Mouse (Mus musculus): ENCODE results near the gene Ano1.

Ano1 gene

DNA sequence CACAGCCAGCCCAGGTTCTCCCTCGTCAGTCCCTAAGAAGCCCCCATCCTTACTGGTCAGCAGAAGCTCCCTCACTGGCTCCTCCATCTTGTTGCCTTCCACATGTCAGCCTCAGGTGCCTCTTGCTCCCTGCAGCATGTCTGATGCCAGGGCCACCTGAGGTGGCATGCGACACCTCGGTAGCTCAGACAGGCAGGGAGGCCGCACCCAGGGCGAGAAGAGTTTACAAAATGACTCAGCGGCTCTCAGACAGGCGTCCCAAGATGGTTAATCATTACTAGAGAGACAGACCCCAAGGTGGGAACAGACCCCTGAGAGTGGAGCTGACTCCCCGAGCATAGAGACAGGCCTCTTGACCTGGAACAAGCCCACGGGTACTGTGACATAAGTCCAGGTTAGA, at the start of gene Ano1:
Gene Ano1 (minus strand): TSS at position 142 of the 400 bp plus-strand sequence.
- no peak for DNase-seq

- DNase-seq = peak; percentile 26
Observed at GRCm38 (mm10) chr7:144798471-144798870, 46.7 kb upstream of the Ano1 start.

- DNase-seq = no peak
Observed at GRCm38 (mm10) chr7:144796986-144797735, 45.4 kb upstream of the Ano1 start.

DNA sequence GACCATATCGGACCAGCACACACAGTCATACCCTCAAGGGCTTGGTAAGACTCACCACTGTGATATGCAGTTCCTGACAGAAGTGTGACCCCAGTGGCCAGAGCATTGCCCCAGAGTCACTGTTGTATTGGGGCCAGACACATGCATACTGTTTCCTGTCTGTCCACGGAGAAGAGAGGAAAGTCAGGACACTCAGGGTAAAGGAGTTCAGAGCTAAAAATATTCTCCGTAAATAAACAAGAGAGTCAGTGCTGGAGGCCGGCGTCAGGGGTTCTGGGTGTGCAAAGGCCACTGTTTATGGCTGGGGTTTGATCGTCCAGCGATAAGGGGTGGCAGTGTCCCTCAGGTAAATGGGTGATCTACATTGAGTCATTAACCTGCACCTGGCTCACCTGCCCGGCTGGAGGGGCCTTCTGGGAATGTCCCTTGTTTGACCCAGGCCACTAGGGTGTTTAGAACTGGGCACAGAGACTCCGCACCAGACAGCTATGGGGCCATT, 44.3 kb upstream of the Ano1 start:
- peak; percentile 13 for DNase-seq

GRCm38 (mm10) chr7:144793296-144793695, 41.5 kb upstream of the Ano1 start:
- DNase-seq = peak; percentile 86

- DNase-seq = no peak
Observed at GRCm38 (mm10) chr7:144791426-144791825, 39.7 kb upstream of the Ano1 start.

DNA sequence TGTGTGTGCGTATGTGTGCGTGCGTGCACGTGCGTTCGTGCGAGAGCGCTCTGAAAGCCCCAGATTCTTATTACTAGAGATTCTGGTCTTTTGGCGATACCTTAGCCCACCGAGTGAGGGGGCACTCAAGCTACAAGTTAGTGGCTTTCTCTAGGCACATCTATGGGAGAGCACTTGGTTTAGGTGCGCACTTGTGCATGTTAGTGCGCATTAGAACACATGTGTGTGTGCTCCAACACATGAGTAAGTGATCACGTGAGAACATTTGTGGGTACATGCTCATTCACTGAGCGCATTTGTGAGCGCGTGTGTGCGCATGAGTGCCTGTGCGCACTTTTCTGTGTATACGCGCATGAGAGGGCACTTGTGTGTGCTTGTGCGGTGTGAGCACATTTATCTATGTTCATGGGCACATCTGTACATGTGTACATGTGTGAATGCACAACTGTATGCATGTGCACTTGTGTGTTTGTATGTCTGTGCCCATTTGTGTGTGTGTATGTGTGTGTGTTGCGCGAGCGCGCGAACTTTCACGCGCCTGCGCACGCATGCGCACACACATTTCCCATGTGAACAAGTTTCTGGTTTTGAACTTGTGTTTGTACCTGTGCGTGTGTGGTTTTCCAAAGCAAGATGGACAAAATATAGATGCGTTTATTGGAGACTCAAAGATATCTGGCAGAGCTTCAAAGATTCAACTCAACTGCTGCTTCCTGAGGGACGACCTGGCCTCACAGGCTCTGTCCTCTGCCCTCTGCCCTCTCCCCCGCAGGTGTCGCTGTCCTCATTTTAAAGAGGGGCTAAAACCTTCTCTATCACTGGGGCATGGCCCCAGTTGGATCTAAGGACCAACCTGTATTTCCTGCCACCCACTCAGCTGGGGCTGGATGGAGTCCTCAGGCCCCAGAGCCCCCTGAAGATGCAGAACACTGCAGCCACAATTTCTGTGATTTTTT, 38.1 kb upstream of the Ano1 start:
- no peak for DNase-seq

DNA sequence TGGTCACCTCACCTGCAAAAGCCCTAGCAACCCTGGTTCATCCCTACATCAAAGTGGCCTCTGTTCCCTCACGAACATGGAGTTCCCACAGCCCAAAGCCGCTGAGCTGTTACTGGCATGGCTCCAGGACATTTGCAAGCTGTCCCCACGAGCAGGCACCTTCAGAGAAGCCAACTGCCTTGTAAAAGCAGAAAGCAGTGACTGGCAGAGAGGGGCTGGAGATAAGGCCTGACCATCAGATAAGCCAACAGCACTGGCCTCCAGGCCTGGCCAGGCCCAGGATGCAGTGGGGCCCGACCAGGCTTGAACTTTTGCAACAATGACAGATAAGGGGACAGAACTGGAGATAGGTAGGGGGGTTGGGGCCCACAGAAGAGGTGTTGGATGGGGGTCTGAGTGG, 36.9 kb upstream of the Ano1 start:
- no peak for DNase-seq

GRCm38 (mm10) chr7:144787501-144787900, 35.7 kb upstream of the Ano1 start:
- no peak for DNase-seq

- no peak for DNase-seq
Observed at GRCm38 (mm10) chr7:144786571-144786970, 34.8 kb upstream of the Ano1 start.

DNA sequence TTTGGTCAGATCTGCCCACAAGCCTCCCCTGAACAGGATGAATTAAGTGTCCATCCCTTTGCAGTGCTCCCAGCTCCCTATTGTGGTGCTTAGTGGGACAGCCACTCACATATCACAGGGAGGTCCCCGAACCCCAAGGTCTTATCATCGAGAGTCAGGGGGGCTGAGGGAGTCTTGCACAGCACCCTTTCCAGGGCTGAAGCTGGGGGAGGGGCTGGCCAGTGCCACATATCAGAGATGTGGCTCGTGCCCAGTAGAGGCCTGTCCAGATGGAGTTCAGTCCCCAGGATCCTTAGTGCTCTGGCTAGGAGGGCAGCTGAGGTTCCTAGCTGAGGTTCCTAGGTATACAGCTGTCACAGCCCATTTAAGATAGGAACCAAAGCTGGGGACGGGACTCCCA, 32.4 kb upstream of the Ano1 start:
- DNase-seq = no peak

DNA sequence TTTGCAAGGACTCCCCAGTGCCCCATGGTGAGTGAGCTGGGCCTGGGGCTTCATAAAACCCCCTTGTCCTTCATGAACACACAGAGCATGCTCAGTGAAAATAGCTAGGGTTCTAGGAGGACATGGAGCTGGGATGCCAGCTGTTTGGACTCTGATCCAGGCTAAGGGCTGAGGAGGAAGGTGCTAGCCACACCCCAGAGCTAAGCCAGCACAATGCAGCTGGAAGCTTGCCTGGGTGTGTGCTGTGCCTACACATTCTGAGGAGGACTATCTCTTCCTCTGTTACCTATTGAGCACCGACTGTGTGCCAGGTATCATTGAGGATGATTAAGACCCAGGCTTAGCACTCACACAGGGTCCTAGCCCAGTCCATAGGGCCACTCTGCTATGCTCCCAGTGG, 30.6 kb upstream of the Ano1 start:
- no peak for DNase-seq

- peak; percentile 41 for DNase-seq
Observed at GRCm38 (mm10) chr7:144781337-144781736, 29.6 kb upstream of the Ano1 start.

DNA sequence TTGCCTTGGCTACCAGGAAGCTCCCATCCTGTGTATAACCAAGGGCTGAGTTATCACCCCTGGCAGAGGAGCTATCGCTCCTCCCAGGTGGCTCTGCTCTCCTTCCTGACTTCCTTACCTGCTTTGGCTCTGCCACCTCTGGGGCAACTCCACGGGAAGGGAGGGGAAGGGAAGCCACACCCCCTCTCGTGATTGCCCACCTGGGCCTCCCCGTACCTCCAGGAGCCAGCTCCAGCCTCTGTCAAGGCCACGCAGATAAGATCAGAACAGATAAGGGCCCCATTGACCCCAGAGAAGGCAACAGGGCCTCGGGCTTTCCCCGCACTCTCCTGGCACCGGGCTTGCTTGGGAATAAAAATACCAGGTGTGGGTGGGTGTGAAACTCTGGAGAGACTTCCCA, 28.4 kb upstream of the Ano1 start:
- DNase-seq = no peak

DNA sequence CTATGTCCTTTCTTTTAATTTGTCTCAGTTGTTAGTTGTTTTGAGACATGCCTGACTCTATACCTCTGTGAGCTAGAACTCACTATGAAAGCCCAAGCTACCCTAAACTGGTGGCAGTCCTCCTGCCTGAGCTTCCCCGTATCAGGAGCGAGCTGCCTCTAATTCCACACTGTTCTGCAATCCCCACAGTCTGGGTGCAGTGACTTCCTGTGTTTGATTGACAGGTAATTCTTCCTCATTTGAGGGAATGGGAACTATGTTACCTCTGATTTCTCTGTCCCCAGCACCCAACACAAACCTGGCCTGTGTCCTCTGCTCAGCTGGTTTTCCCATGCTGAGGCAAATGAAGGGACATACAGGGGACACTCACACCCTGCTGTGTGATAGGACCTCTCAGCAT, 27.9 kb upstream of the Ano1 start:
- DNase-seq = no peak

- no peak for DNase-seq
Observed at GRCm38 (mm10) chr7:144777805-144778204, 26.0 kb upstream of the Ano1 start.

DNA sequence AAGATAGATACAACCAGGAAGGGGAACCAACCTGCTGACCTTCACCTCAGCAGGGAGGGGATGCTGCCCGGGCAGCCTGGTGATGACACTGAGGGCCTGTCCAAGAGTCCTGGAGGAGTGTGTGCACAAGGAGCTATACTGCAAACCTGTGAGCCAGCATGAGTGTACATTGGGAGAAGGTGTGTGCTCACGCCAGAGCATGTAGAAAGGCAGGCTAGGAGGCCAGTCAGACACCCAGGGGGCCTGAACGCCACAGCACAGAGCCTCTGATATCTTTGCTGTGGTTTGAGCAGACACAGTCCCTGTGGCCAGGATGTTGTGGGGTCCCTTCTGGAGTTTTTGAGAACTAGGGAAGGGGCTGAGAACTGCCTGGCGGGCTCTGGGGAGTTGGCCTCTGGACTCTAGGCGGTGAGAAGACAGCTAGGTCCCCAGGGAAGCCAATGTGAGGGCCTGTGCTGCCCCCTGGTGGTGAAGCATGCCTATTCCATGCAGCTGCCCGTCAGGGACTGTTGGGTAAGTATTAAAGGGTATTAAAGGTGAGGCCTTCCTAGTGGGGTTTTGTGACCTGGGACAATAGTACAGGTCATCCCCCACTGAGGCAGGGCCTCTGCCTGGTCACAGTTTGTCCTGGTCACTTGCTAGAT, 24.2 kb upstream of the Ano1 start:
- DNase-seq = peak; percentile 85

DNA sequence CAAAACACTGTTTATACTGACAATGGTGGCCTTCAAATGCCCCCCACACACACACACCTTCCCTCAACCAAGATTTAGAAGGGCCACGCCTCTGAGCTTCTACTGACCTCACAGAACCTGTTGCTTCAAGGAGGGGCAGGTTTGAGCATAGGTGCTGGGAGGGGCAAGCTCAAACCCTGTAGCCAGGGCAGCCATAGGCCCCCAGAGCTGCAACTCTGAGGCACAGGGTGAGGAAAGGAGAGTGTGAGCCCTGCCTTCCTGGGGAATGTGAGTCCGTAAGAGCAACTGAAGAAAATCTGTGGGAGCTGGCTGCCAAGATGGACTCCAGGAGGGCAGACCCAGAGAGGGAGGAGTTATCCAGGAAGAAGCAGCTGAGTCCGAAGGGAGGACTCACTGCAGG, 23.4 kb upstream of the Ano1 start:
- no peak for DNase-seq

DNA sequence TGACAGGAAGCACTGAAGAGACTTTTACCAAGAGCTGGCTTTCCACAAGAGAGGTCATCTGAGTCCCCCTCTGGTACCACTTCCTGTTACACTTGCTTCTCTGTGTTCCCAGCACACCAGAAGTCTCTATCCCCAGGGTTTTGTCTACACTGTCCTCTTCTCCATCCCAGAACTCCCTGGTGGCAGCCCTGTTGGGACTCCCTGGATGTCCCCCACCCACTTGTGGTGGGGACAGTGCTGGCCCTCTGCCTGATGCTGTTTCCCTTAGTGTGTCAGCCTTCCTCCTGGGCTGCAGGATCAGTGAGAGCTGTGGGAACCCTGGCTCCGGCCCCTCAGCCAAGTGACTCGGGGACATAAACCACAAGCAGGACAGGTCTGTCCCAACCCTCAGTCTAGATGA, 22.5 kb upstream of the Ano1 start:
- no peak for DNase-seq

- peak; percentile 14 for DNase-seq
Observed at GRCm38 (mm10) chr7:144770116-144770515, 18.3 kb upstream of the Ano1 start.

DNA sequence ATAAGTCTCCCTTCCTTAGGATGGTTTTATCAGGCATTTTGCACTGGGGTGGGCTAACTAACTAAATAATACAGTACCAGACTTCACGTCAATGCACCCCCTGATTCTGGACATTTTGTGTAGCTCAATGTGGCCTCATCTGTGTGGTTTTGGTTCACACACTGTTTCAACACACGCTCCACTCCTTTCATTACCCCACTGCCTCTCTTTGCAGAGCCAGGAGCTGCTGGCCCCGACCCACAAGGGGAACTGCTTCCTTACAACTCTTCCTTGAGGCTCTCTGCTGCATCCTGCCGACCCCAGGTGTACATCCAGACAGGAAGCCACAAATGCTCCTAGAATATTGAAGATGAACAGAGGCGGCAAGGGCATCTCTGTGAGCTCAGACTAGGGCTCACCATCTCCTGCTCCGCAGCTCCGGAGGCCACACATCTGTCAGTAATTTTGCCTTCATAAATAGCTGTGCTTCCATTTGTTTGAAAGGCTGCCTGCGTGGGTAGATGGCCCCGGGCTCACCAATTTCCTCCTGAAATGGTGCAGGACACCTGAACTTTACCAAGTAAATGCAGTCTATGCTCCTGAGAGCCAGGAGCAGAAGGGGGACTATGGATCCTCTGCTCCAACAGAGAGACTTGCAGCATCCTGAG, 17.8 kb upstream of the Ano1 start:
- no peak for DNase-seq

- no peak for DNase-seq
Observed at GRCm38 (mm10) chr7:144768845-144769244, 17.1 kb upstream of the Ano1 start.

All from kidney, adult 9 months (tissue).